Mouse (Mus musculus): Measurements from ENCODE around the gene Klhl30.

Klhl30 gene

GRCm38 (mm10) chr1:91365816-91366214, 15.0 kb downstream of the Klhl30 start:
- DNase-seq = no peak

- peak; percentile 53 to 75 for DNase-seq
Observed at GRCm38 (mm10) chr1:91366215-91367108, 15.6 kb downstream of the Klhl30 start, which contains the start of gene Erfe. Gene Erfe (plus strand): TSS chr1:91366430.

GRCm38 (mm10) chr1:91367295-91367694, 16.5 kb downstream of the Klhl30 start:
- no peak for DNase-seq

GRCm38 (mm10) chr1:91369408-91369807, 18.6 kb downstream of the Klhl30 start:
- DNase-seq = no peak

- DNase-seq = no peak
Observed at GRCm38 (mm10) chr1:91370055-91370454, 19.2 kb downstream of the Klhl30 start.

GRCm38 (mm10) chr1:91373414-91373835, 22.6 kb downstream of the Klhl30 start:
- no peak for DNase-seq

GRCm38 (mm10) chr1:91380453-91381090, 29.8 kb downstream of the Klhl30 start:
- peak; percentile 85 to 94 for DNase-seq

- no peak for DNase-seq
Observed at GRCm38 (mm10) chr1:91381091-91381471, 30.3 kb downstream of the Klhl30 start.

GRCm38 (mm10) chr1:91390369-91390768, 39.6 kb downstream of the Klhl30 start:
- DNase-seq = no peak

- DNase-seq = no peak
Observed at GRCm38 (mm10) chr1:91397927-91398259, 47.1 kb downstream of the Klhl30 start.

GRCm38 (mm10) chr1:91398260-91399062, 47.6 kb downstream of the Klhl30 start, which contains the start of gene Ilkap:
Gene Ilkap (minus strand): TSS chr1:91398815.
- peak; percentile 87 to 89 for DNase-seq

- no peak for DNase-seq
Observed at GRCm38 (mm10) chr1:91404976-91405375, 54.2 kb downstream of the Klhl30 start.

GRCm38 (mm10) chr1:91405406-91406169, 54.8 kb downstream of the Klhl30 start:
- DNase-seq = peak; percentile 93

- DNase-seq = no peak
Observed at GRCm38 (mm10) chr1:91407819-91408218, 57.0 kb downstream of the Klhl30 start.

- DNase-seq = peak; percentile 22 to 52
Observed at GRCm38 (mm10) chr1:91411631-91412285, 60.9 kb downstream of the Klhl30 start.

All from cerebellum, postnatal 14 days (tissue).